Mouse (Mus musculus): Measurements from ENCODE around the gene Prrx1. TPM values are rescaled to one million over a fixed set of nuclear protein-coding genes. Genes with fewer than 3 reads are reported as not detected.

The Prrx1 gene
- polyA plus RNA-seq, 1 experiment from 2014 or later, result 0.13 TPM

GRCm38 (mm10) chr1:163255884-163256283 is 57.6 kb downstream of the Prrx1 start:
- Histone ChIP-seq H3K27ac (ENCODE audit: low read depth) (no peak overlapping the region), H3K27me3 (ENCODE audit: insufficient read depth, low read length) (no peaks in the 10 kb centered on the region), H3K4me1 (ENCODE audit: insufficient read depth) (no peaks in the 10 kb centered on the region), H3K9me3 (ENCODE audit: low read length) (no peaks in the 10 kb centered on the region), H3K36me3 (replicated peaks; ENCODE audit: insufficient read depth, low read length) (no peaks in the 10 kb centered on the region), H3K9ac (replicated peaks) (no peak overlapping the region), H3K4me3 (ENCODE audit: low read depth, low read length) (no peak overlapping the region), H3K4me2 (ENCODE audit: low read depth, low read length) (no peak overlapping the region)
- ATAC-seq (no peak), DNase-seq (no peak)
- TF ChIP-seq CTCF (IDR thresholded peaks at IDR 0.05; ENCODE audit: low read depth) (no peak), EP300 (IDR thresholded peaks at IDR 0.05; ENCODE audit: low read depth) (no peak)
- WGBS (ENCODE audit: insufficient replicate concordance), result 96% methylated on average over 2 of the region's 2 CpGs

GRCm38 (mm10) chr1:163252796-163253195 is 60.7 kb downstream of the Prrx1 start:
- TF ChIP-seq EP300 (IDR thresholded peaks at IDR 0.05; ENCODE audit: low read depth) (no peak), CTCF (IDR thresholded peaks at IDR 0.05; ENCODE audit: low read depth) (no peak)
- Histone ChIP-seq H3K9ac (replicated peaks) (no peak overlapping the region), H3K9me3 (ENCODE audit: low read length) (no peaks in the 10 kb centered on the region), H3K36me3 (replicated peaks; ENCODE audit: insufficient read depth, low read length) (no peaks in the 10 kb centered on the region), H3K4me1 (ENCODE audit: insufficient read depth) (no peaks in the 10 kb centered on the region), H3K27me3 (ENCODE audit: insufficient read depth, low read length) (no peaks in the 10 kb centered on the region), H3K4me3 (ENCODE audit: low read depth, low read length) (no peak overlapping the region), H3K4me2 (ENCODE audit: low read depth, low read length) (no peak overlapping the region), H3K27ac (ENCODE audit: low read depth) (no peak overlapping the region)
- DNase-seq, result no peak
- ATAC-seq, result no peak
- WGBS (ENCODE audit: insufficient replicate concordance), result 75% methylated on average over 4 of the region's 4 CpGs

GRCm38 (mm10) chr1:163252331-163252730 is 61.2 kb downstream of the Prrx1 start:
- Histone ChIP-seq H3K9me3 (ENCODE audit: low read length) (no peaks in the 10 kb centered on the region), H3K27me3 (ENCODE audit: insufficient read depth, low read length) (no peaks in the 10 kb centered on the region), H3K9ac (replicated peaks) (no peak overlapping the region), H3K4me1 (ENCODE audit: insufficient read depth) (no peaks in the 10 kb centered on the region), H3K4me3 (ENCODE audit: low read depth, low read length) (no peak overlapping the region), H3K36me3 (replicated peaks; ENCODE audit: insufficient read depth, low read length) (no peaks in the 10 kb centered on the region), H3K4me2 (ENCODE audit: low read depth, low read length) (no peak overlapping the region), H3K27ac (ENCODE audit: low read depth) (no peak overlapping the region)
- no peak for DNase-seq
- 68% methylated on average over 5 of the region's 5 CpGs for WGBS (ENCODE audit: insufficient replicate concordance)
- TF ChIP-seq CTCF (IDR thresholded peaks at IDR 0.05; ENCODE audit: low read depth) (no peak), EP300 (IDR thresholded peaks at IDR 0.05; ENCODE audit: low read depth) (no peak)
- no peak for ATAC-seq

GRCm38 (mm10) chr1:163251766-163252165 is 61.7 kb downstream of the Prrx1 start:
- Histone ChIP-seq H3K4me3 (ENCODE audit: low read depth, low read length) (no peak overlapping the region), H3K9me3 (ENCODE audit: low read length) (no peaks in the 10 kb centered on the region), H3K4me2 (ENCODE audit: low read depth, low read length) (no peak overlapping the region), H3K27me3 (ENCODE audit: insufficient read depth, low read length) (no peaks in the 10 kb centered on the region), H3K9ac (replicated peaks) (no peak overlapping the region), H3K36me3 (replicated peaks; ENCODE audit: insufficient read depth, low read length) (no peaks in the 10 kb centered on the region), H3K4me1 (ENCODE audit: insufficient read depth) (no peaks in the 10 kb centered on the region), H3K27ac (ENCODE audit: low read depth) (no peak overlapping the region)
- no peak for DNase-seq
- no peak for TF ChIP-seq EP300 (IDR thresholded peaks at IDR 0.05; ENCODE audit: low read depth)
- no peak for TF ChIP-seq CTCF (IDR thresholded peaks at IDR 0.05; ENCODE audit: low read depth)
- 82% methylated on average over 1 of the region's 1 CpGs for WGBS (ENCODE audit: insufficient replicate concordance)
- ATAC-seq, result no peak

- TF ChIP-seq CTCF (IDR thresholded peaks at IDR 0.05; ENCODE audit: low read depth), result no peak
- TF ChIP-seq EP300 (IDR thresholded peaks at IDR 0.05; ENCODE audit: low read depth), result no peak
- H3K4me1 ChIP-seq (ENCODE audit: insufficient read depth), result no peaks in the 10 kb centered on the region
These were observed 74.6 kb downstream of the Prrx1 start for GRCm38 (mm10) chr1:163238950-163239349.

GRCm38 (mm10) chr1:163231230-163231629 is 82.3 kb downstream of the Prrx1 start:
- no peaks in the 10 kb centered on the region for H3K4me1 ChIP-seq (ENCODE audit: insufficient read depth)
- H3K36me3 ChIP-seq (replicated peaks; ENCODE audit: insufficient read depth, low read length), result no peaks in the 10 kb centered on the region
- no peaks in the 10 kb centered on the region for H3K9me3 ChIP-seq (ENCODE audit: low read length)
- ATAC-seq (no peak), DNase-seq (no peak)
- no peak overlapping the region for H3K27ac ChIP-seq (ENCODE audit: low read depth)
- 52% methylated on average over 3 of the region's 3 CpGs for WGBS (ENCODE audit: insufficient replicate concordance)
- no peak overlapping the region for H3K4me3 ChIP-seq (ENCODE audit: low read depth, low read length)
- H3K9ac ChIP-seq (replicated peaks), result no peak overlapping the region
- no peak for TF ChIP-seq CTCF (IDR thresholded peaks at IDR 0.05; ENCODE audit: low read depth)
- no peak for TF ChIP-seq EP300 (IDR thresholded peaks at IDR 0.05; ENCODE audit: low read depth)
- no peak overlapping the region for H3K4me2 ChIP-seq (ENCODE audit: low read depth, low read length)
- H3K27me3 ChIP-seq (ENCODE audit: insufficient read depth, low read length), result no peaks in the 10 kb centered on the region

More at GRCm38 (mm10) chr1:163238950-163239349, 74.6 kb downstream of the Prrx1 start:
- H3K36me3 ChIP-seq (replicated peaks; ENCODE audit: insufficient read depth, low read length), result no peaks in the 10 kb centered on the region
- H3K27ac ChIP-seq (ENCODE audit: low read depth), result no peak overlapping the region
- H3K9me3 ChIP-seq (ENCODE audit: low read length), result no peaks in the 10 kb centered on the region
- no peak for ATAC-seq
- DNase-seq, result no peak
- 68% methylated on average over 4 of the region's 4 CpGs for WGBS (ENCODE audit: insufficient replicate concordance)
- H3K4me2 ChIP-seq (ENCODE audit: low read depth, low read length), result no peak overlapping the region
- no peak overlapping the region for H3K9ac ChIP-seq (replicated peaks)
- H3K27me3 ChIP-seq (ENCODE audit: insufficient read depth, low read length), result no peaks in the 10 kb centered on the region
- H3K4me3 ChIP-seq (ENCODE audit: low read depth, low read length), result no peak overlapping the region

GRCm38 (mm10) chr1:163226271-163226670 is 87.2 kb downstream of the Prrx1 start:
- no peak overlapping the region for H3K4me3 ChIP-seq (ENCODE audit: low read depth, low read length)
- TF ChIP-seq EP300 (IDR thresholded peaks at IDR 0.05; ENCODE audit: low read depth), result no peak
- TF ChIP-seq CTCF (IDR thresholded peaks at IDR 0.05; ENCODE audit: low read depth), result no peak
- no peak for DNase-seq
- no peaks in the 10 kb centered on the region for H3K9me3 ChIP-seq (ENCODE audit: low read length)
- no peak overlapping the region for H3K9ac ChIP-seq (replicated peaks)
- no peak overlapping the region for H3K27ac ChIP-seq (ENCODE audit: low read depth)
- H3K27me3 ChIP-seq (ENCODE audit: insufficient read depth, low read length), result no peaks in the 10 kb centered on the region
- no peaks in the 10 kb centered on the region for H3K4me1 ChIP-seq (ENCODE audit: insufficient read depth)
- no peaks in the 10 kb centered on the region for H3K36me3 ChIP-seq (replicated peaks; ENCODE audit: insufficient read depth, low read length)
- 71% methylated on average over 4 of the region's 4 CpGs for WGBS (ENCODE audit: insufficient replicate concordance)
- no peak overlapping the region for H3K4me2 ChIP-seq (ENCODE audit: low read depth, low read length)
- no peak for ATAC-seq
